Mouse (Mus musculus): Measurements from ENCODE around the gene 9430015G10Rik.

The 9430015G10Rik gene

DNA sequence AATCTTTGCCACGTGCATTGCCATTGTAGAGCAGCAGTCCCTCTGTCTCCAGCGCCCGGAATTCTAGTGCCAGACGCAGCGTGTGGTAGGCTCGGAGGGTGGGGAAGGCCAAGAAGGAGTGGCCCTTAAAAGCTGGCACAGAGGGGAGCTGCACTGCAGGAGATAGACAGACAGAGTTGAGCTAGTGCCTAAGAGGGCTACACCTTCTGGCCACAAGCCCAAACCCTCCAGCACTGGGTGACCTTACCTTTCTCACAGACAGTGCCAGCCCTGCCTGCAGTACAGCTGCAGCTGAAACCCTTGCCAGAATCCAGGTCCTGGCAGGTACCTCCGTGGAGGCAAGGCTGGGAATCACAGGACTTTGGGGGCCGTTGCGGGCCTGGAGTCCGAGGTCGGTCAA, 62.0 kb downstream of the 9430015G10Rik start:
- no peak for DNase-seq (ENCODE audit: low spot score)

Data from c-Kit-positive CD71-positive TER-119-positive erythroid progenitor cells, embryonic 14.5 days (primary cell).